Mouse (Mus musculus): ENCODE data around the gene Tns3.

DNA sequence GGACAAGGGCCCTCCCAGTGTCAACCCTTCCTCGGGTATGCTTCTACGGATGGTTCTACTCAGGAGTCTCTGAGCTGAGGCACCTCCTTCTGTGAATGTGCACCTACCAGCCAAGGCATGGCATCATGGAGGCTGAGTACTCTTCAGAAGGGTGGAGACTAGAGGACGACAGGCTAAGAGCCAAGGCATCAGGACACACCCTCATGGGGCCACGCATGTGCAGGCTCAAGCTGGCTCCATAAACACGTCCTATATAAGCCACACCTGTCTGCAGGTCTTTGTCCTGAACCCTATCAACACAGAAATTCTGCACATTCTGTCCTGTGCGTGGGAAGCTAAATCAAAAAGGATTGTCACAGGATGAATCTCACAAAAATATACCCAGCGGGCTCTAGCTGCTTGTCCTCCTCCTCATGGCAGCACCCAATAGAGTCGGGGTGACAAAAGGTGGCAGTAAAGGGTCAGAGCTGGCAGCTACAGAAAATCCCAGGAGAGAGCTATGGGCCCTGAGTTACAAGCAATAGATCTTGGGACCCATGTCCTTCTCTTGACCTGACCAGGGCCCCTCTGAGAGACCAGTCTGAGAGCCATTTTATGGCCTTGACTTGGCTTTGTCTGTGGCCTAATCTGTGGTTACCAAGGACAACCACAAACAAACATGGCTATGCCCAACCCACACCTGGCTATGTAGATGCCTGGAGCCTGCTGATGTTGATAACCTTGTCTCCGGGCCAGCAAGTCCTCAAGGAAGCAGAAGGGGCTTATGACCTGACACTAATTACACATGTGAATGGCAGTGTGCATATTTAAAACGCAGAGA lies 82.0 kb downstream of the Tns3 start:
- TF ChIP-seq CTCF (IDR thresholded peaks at IDR 0.05; ENCODE audit: borderline replicate concordance, control insufficient read depth, extremely low read depth, insufficient read depth, low read length, poor library complexity), result no peak
- no peak for TF ChIP-seq POLR2A (IDR thresholded peaks at IDR 0.05; ENCODE audit: control insufficient read depth, extremely low read depth, insufficient read depth, low read length, poor library complexity)

Measured in thymus, adult 2 months (tissue).